Mouse (Mus musculus): ENCODE measurements around the gene Gmpr2.

DNA sequence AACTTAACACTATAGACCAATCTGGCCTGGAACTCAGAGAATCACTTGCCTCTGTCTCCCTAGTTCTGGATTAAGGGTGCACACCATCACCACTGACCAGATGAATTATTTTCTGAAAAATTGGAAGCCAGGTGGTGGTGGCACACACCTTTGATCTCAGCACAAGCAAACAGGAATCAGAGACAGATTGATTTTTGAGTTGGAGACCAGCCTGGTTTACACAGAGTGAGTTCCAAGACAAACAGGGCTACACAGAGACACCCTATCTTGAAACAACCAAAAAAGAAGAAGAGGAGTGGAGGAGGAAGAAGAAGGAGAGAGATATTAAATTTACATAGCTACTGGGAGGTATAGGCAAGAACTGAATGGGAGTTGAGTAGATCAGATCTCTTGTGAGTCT is 54.5 kb downstream of the Gmpr2 start:
- TF ChIP-seq CTCF (IDR thresholded peaks at IDR 0.05; ENCODE audit: low read depth): no peak
- no peak for TF ChIP-seq EP300 (IDR thresholded peaks at IDR 0.05; ENCODE audit: low read depth)
